Mouse (Mus musculus): ENCODE measurements at regions not wholly inside any gene's neighbourhood (a gene's known extent, or its start where the extent isn't known, plus 50 kb on each side); places are given as distances from the start of the nearest gene placed in this dataset.
A peak's percentile ranks its signal among the peaks of the same experiment; 100 is the strongest.

- no peak for DNase-seq (ENCODE audit: low read depth, low spot score)
These were observed 51.3 kb upstream of the S1pr1 start for GRCm38 (mm10) chr3:115766153-115766552.

- DNase-seq (ENCODE audit: low read depth, low spot score) = no peak
These were observed 53.4 kb upstream of the S1pr1 start for GRCm38 (mm10) chr3:115768290-115768689.

DNA sequence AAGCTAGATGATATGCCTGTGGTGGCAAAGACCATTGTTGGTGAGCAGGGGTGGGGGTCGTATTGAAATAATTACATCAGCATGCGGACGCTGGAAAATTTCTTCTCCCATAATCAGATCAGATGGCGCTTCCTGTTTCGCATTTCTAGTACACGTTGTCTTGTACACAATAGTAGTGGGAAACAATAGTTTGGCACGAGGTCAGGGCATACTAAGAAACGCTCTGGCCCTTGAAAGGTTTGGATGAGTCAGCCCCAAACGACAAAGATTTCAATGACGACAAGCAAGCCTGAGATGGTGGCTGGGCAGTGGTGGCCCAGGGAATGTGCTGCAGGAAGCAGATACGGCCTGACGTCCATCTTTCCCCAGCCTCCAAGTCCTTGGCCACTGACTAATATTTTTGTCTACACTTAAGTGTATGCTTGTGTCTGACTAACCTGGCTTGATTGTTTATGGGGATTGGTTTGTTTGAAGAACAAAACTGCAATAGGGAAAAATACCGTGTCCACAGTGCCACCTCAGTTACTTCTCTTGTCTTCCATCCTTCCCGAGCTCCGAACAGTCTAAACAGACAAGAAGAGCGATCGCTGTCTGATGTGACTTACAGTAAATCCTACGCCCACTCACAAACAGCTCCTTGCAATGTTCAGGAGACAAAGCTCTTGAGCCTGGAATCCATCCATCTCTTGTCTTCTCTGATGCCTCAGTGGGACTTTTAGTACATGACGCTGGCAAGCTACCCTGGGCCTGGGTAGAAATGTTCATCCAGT, 54.1 kb upstream of the S1pr1 start:
- DNase-seq (ENCODE audit: low read depth, low spot score) = no peak

GRCm38 (mm10) chr3:115772676-115773075, 57.8 kb upstream of the S1pr1 start:
- DNase-seq (ENCODE audit: low read depth, low spot score) = no peak

DNA sequence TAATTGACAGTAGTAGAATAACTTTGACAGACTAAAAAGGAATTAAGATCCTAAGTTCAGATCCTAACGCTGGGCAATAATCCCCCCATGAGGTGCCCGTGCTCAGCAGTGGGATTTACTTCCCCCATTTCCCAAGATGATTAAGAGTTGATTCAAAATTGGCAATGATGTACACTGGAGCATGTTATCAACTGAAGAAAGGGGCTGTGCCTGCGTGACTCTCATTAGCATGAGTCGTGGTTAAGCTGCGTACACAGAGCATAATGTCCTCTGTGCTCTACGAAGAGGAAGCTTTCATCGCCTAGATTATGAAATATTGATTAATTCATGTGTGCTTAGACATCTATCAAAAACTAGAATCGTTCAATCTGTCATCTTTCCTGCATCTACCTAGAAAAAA, 59.4 kb upstream of the S1pr1 start:
- no peak for DNase-seq (ENCODE audit: low read depth, low spot score)

DNA sequence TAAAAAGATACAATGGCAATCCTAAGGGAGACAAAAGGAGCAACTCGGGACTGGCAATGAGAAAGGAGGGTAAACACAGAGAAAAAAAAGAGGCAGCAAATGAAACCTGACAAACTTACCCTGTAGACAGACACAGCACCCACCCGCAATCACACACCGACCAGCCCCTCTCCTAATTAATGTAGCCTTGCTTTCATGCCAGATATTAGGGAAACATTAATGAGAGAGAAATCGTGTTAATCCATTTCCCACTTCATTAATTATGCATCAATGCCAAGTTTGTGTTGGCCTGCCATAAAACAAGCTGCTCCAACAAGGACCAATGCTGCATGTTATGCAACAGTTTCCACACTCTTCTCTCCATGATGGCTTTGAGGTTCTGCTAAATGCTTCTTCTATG, 59.9 kb upstream of the S1pr1 start:
- DNase-seq (ENCODE audit: low read depth, low spot score) = no peak

DNA sequence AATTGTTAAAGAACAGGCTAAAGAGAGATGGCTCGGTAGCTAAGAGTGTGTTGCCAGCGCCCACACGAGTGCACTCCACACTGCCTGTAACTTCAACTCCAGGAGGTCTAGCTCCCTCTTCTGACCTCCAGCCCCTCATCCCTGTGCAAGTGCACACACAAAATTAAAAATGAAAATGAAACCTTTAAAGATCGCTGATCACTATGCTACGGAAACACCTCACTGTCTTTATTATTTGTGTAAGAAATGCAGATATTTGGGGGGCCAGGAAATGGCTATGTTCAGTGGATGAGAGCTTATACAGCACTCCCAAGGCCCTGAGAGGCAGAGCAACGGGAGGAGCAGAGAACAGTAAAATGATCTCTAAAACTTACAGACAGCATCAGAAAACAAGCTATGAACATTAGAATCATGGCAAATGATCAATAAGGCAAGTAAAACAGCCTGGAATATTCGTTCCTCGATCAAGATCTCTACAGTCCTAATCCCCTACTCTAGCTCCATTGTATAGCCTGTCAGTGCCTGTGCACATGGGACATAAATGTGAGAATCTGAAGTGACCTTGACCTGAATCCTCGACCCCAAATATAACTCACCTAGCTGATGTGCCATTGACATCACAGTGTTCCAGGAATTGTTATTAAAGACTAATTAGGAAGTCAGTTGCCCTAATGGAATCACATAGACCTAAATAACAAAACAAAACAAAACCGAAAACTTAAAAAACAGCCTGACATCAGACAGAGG, 64.4 kb upstream of the S1pr1 start:
- DNase-seq (ENCODE audit: low read depth, low spot score) = no peak

- DNase-seq (ENCODE audit: low read depth, low spot score) = no peak
These were observed 65.0 kb upstream of the S1pr1 start for GRCm38 (mm10) chr3:115779906-115780305.

GRCm38 (mm10) chr3:115782726-115783125, 67.9 kb upstream of the S1pr1 start:
- no peak for DNase-seq (ENCODE audit: low read depth, low spot score)

DNA sequence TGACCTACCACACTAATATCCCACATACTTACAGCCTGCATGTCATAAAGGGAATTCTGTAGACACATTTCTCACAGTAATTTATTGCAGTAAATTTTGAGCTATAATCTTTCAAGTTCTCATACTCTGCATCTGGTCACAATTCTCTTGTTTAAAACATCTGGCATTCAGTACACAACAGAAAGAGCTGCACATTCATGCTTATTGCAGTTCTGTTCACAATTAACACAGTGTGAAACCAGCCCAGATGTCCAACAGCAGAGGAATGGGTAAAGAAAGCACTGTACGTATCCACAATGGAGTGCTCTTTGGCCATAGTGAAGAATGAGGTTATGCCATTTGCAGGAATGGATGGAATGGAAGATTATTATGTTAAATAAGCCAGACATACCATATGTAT, 72.5 kb upstream of the S1pr1 start:
- DNase-seq (ENCODE audit: low read depth, low spot score) = no peak

DNA sequence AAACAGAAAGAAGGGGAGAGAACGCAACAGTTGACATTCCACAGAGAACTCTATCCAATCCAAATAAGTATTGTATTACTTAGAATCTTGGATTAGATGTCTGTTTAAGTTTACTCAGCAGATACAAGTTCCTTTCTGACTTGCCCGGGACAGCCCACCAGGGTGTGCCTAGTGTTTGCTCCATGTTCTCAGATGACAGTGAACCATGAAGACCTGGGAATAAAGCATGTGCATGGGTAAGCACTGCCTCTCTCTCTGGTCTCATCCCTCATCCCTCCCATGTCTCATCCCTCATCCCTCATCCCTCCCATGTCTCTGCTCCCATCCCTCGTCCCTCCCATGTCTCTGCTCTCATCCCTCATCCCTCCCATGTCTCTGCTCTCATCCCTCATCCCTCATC, 73.7 kb upstream of the S1pr1 start:
- DNase-seq (ENCODE audit: low read depth, low spot score) = no peak

DNA sequence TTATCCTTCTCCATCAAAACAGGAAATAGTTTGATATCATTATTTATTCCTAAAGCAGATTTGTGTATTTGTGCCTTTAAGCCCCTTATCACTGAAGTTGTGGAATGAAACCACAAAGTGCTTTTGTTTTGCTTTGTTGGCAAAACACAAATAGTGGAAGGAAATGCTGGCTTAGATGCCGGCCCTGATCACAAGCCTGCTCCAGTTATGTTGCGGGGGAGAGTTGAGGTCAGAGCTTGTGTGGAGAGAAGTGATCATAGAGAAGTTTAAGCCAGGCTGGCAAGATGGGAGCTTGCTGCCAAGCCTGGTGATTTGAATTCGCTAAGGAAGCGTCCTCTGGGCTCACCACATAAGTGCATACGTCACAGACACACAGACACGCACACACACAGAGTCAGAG, 74.2 kb upstream of the S1pr1 start:
- peak; percentile 59 for DNase-seq (ENCODE audit: low read depth, low spot score)

GRCm38 (mm10) chr3:115792606-115793005, 77.7 kb upstream of the S1pr1 start:
- DNase-seq (ENCODE audit: low read depth, low spot score) = no peak

GRCm38 (mm10) chr3:115793344-115794059, 78.6 kb upstream of the S1pr1 start:
- peak; percentile 83 for DNase-seq (ENCODE audit: low read depth, low spot score)

GRCm38 (mm10) chr3:115799326-115799725, 84.5 kb upstream of the S1pr1 start:
- DNase-seq (ENCODE audit: low read depth, low spot score) = peak; percentile 85

- DNase-seq (ENCODE audit: low read depth, low spot score) = no peak
These were observed 85.1 kb upstream of the S1pr1 start for GRCm38 (mm10) chr3:115799981-115800380.

DNA sequence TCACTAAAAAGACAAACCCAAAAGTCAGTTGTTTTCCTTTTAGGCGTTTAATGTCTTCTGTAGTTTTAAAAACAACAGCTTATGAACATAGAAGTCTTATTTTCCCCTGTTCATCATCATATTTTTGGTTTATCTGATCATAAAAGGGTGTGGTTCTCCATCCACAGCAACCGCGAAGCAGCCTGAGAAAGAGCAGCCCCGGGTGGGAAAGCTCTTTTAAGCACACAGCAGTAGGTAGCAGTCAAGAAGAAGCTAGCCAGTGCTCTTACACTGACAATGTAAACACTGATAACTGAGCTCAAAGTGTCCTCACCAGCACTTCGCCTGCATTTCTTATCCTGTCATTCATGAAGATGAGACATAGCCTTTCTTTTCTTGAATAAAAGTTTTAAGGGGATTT, 86.0 kb upstream of the S1pr1 start:
- peak; percentile 85 for DNase-seq (ENCODE audit: low read depth, low spot score)

DNA sequence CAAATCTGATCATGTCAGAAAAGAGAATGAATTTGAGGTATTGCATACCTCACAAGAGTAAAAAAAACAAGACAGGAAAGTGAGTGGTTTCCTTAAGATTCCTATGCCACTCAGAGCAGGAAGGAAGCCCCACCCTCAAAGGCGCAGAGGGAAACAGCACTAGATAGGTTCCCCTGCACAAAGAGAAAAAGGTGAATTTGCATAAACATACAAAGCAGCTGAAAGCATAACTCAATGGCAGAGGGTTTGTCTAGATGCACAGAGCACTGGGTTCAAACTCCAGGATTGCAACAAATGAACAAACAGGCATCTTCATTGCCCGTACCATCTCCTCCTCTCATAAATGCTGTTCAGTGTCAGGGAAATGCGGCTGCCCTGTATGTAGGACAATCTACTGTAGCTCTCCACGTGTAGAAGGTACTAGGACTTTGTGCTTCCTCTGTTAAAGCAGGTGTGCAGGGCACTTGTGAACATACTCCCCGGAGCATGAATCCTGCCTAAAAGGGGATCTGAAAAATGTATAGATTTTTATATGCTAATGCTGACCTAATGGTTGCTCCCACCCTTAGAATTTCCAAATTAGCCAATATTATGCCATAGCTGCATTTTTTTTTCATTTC, 85.9 kb upstream of the Dph5 start:
- peak; percentile 84 for DNase-seq (ENCODE audit: low read depth, low spot score)

DNA sequence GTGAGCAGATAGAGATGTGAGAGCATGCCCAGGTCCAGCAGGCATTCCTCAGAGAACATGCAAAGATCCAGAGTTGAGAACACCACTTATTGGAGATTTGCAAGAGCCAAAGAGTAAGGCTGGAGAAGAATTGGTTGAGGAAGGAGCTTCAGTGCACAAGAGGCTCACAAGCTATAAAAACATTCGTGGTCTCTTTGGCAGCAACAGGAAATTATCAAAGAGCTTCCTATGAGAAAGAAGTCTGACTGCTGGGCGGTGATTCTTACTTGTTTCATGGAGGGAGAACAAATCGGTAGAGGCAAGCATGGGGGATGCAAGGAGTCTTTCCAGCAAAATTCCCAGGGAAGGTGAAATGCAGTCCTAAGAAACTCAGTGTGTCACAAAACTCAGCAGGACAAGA, 83.0 kb upstream of the Dph5 start:
- peak; percentile 58 for DNase-seq (ENCODE audit: low read depth, low spot score)

DNA sequence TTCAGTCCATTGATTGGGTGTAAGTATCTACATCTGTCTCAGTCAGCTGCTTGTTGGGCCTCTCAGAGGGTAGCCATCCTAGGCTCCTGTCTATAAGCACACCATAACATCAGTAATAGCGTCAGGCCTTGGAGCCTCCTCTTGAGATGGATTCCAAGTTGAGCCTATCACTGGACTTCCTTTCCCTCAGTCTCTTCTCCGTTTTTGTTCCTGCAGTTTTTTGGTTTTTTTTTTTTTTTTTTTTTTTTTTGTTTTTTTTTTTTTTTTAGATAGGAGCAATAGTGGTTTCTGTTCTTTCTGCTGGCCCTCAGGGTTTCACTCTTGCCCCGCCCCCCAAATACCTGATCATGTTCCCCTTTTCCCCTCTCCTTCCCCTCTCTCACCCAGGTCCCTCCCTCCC, 80.6 kb upstream of the Dph5 start:
- DNase-seq (ENCODE audit: low read depth, low spot score) = no peak

- DNase-seq (ENCODE audit: low read depth, low spot score) = no peak
These were observed 72.5 kb upstream of the Dph5 start for GRCm38 (mm10) chr3:115815168-115815567.

GRCm38 (mm10) chr3:115815571-115816156, 72.0 kb upstream of the Dph5 start:
- DNase-seq (ENCODE audit: low read depth, low spot score) = peak; percentile 95
